Mouse (Mus musculus): ENCODE data around the gene Gm9844.

- no peak for TF ChIP-seq MXI1 (IDR thresholded peaks at IDR 0.05; ENCODE audit: low read depth, low read length)
- TF ChIP-seq POLR2A (IDR thresholded peaks at IDR 0.05; ENCODE audit: control insufficient read depth in 1 of 2, insufficient read depth in 1 of 2, low read depth in 1 of 2, low read length in 2 of 2, poor library complexity in 1 of 2): no peak
- peak; percentile 52; the same call in 1 of the 2 replicates for TF ChIP-seq HCFC1 (IDR thresholded peaks at IDR 0.05; ENCODE audit: low read depth, low read length)
- TF ChIP-seq SIN3A (IDR thresholded peaks at IDR 0.05; ENCODE audit: low read length): peak; percentile 38; the same call in 1 of the 2 replicates
- peak; percentile 50 to 78 (median 58) for TF ChIP-seq CTCF (IDR thresholded peaks at IDR 0.05 in 2 of 3, conservative IDR thresholded peaks at IDR 0.05 in 1 of 3; ENCODE audit: control insufficient read depth in 1 of 3, insufficient read depth in 1 of 3, low read depth in 2 of 3, low read length in 3 of 3, poor library complexity in 1 of 3, severe bottlenecking in 1 of 3)
Measured at GRCm38 (mm10) chr7:24845713-24846112, 16.3 kb upstream of the Gm9844 start.
